Mouse (Mus musculus) stomach, postnatal 0 days (tissue): Measurements from ENCODE around the gene Krr1.

Experiments
- CTCF ChIP-seq: IDR thresholded peaks from 2 replicates; pipeline ENCODE4 v1.5.1; 2016; ENCODE audit warnings: antibody characterized with exemption, low read depth, mild to moderate bottlenecking, moderate library complexity
- EP300 ChIP-seq: optimal IDR thresholded peaks from 2 replicates; pipeline ENCODE3; 2016; ENCODE audit warnings: antibody characterized with exemption

DNA sequence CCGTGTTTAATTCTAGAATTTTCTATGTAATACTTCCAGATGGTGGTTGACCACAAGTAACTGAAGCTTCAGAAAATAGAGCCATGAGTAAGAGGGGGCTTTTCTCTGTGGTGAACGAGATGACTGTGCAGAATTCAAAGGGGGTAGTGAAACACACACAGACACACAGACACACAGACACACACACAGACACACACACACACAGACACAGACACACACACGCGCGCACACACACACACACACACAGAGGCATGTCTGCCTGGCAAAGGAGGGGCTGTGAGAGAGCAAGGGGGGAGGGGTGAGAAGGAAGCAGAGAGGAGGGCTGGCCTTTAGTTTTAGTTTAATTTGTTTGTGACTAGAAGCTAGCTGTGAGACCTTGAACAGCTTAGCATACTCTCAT lies 28.1 kb downstream of the Krr1 start:
- no peak for TF ChIP-seq EP300
- no peak for TF ChIP-seq CTCF
